Mouse (Mus musculus) spleen, postnatal 4 days (tissue): Measurements from ENCODE around the gene 2610528A11Rik.

Experiments used
- DNase-seq, 2 experiments: peaks; one replicate each; pipeline ENCODE4 v3.0.0; 2022; ENCODE audit warnings: low spot score in 2 of 2

The 2610528A11Rik gene

DNA sequence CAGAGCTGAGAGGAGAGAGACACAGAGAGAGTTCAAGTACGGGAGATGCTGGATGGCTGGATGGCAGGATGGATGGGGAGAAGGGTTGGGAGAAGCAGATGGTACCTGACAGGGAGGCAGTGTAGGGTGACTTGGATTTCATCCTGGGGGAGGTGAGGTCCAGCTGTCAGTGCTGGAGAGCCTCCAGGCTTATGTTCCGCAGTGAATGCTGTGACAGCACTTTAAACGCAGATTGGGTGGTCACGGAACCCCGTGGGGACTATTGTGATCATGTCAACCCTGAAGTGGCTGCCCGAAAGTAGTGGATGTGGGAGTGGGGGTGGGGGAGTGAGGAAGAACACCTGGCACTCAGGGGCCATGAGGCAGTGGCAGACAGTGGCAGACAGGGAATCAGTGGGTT, 19.4 kb downstream of the 2610528A11Rik start:
- DNase-seq: no peak

- no peak for DNase-seq
These were observed 30.1 kb downstream of the 2610528A11Rik start for GRCm38 (mm10) chr14:37083755-37084154.

DNA sequence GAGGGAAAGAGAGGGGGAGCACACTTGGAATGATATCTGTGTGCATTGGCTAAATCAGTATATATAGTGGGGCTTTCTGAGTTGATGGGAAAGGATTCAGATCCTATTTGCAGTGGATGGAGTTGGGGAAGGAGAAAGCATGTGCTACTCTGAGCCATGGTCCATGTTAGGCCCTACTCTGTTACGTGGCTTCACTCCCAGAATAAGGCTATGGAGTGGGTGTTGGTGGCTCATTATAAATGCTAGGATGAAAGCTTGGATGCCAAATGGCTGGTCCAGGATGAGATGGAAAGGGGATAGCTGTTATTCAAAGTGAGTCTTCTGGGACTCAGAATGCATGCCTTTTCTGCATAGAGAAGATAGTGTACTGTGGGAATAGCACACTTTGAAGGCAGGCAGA, 33.1 kb downstream of the 2610528A11Rik start:
- no peak for DNase-seq

DNA sequence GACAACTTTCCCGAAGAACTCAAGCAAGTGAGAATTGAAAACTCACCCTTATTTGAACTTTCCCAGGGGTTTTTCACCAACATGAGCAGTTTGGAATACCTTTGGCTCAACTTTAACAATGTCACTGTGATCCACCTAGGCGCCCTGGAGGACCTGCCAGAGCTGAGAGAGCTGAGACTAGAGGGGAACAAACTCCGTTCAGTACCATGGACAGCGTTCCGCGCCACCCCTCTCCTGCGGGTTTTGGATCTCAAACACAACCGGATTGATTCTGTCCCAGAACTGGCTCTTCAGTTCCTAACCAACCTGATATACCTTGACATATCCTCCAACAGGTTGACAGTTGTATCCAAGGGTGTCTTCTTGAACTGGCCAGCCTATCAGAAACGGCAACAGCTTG, 45.3 kb downstream of the 2610528A11Rik start:
- DNase-seq: no peak

DNA sequence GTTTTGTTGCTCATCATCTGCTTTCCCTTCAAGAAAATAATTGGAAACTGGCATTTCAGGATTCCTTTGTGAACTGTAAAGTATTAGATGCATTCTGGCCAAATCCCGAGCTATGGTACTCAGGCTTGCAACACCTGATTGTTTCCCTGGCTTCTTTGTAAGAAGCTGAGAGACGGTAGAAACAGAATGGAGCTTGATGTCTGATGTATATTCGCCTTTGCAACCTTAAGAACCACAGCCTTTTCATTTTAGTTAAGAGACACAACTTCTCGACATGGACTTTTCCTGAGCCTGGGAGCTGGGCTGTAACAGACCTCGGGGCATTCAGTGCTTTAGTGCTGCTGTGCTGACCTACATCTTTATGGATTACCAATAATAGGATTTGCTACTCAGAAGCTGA, 46.2 kb downstream of the 2610528A11Rik start, which contains the start of gene Lrit2:
Lrit2 (plus strand) TSS at position 301 of the 400 bp plus-strand sequence.
- no peak for DNase-seq

- DNase-seq: no peak
These were observed 47.2 kb downstream of the 2610528A11Rik start for GRCm38 (mm10) chr14:37066636-37067035.

DNA sequence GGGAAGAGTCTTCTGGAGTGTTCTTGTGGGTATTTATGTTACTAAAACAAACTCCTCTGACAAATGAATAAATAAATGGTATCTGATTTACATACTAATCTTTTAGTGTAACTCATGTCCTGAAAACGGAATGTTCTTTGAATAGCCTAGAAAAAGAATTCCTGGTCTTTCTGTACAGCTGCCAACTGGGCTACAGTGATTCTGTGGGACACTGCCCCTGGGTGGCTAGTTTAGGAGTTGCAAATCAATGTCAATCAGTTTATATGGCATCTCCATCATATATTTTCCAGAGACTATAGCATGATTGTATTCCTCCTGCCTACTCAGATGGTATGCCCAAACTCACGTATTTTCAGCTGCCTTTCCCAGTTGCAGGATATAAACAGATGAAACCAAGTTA, 49.0 kb downstream of the 2610528A11Rik start:
- DNase-seq: no peak
